Mouse (Mus musculus): ENCODE measurements around the gene Trf.

GRCm38 (mm10) chr9:103233006-103233395 is 2.8 kb upstream of the Trf start:
- TF ChIP-seq MYOG (IDR thresholded peaks at IDR 0.05; ENCODE audit: control insufficient read depth, extremely low read depth, insufficient read length) (no peak), CEBPB (IDR thresholded peaks at IDR 0.05; ENCODE audit: low read depth) (no peak), CTCF (IDR thresholded peaks at IDR 0.05; ENCODE audit: control insufficient read depth, insufficient read depth, insufficient read length) (no peak), MYOD1 (IDR thresholded peaks at IDR 0.05; ENCODE audit: control insufficient read depth, insufficient read length, low read depth) (no peak), MAX (IDR thresholded peaks at IDR 0.05) (no peak)

Data from C2C12 (cell line).